In the genomic region with DNA sequence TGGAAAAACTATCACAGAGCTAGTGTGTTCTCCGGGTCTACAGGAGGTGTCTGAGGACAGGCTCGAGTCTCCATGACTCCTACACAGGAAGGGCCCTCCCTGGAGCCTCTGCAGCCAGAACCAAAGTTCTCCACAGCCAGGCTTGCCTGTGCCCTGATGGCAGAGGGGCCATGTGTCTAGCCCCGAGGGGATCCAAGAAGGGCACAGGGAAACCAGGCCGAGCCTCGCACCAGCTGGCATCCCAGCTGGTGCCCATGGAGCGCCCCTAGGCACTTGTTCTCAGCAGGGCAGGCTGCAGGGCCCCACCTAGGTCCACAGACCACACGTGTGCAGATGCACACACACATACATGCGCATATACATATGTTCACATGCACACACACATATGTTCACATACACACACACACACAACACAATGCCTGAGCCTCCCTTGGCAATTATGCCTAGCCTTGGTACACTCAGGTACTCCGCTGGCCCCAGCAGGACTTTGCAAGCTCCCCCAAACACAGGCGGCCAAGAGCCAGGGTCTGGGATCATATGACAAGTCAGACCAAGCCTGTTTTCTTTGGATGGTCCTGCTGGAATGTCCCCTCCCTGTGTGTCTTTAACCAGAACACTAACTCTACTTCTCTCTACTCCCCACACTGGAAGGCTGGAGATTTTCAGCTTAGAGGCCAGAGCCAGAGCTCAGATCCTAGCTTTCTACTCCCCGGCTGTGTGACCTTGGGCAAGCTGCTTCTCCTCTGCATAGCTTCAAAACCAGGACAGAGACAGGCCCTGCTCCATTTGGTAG, we compare ENCODE assay signal across 15 mouse cellular contexts. TPM values are rescaled to one million over a fixed set of nuclear protein-coding genes. Genes with fewer than 3 reads are reported as not detected.
A peak's percentile ranks its signal among the peaks of the same experiment; 100 is the strongest.
DNase-seq lines count a peak whose midpoint lies in the region; ATAC-seq and TF ChIP-seq lines count a peak whose summit lies in the region.
"Had no signal": no experiment of that assay in that cellular context is flagged by ENCODE, and none has a peak within 500 bp of the region (broad histone marks: within the 10 kb centered on the region; RNA-seq: fewer than 3 reads in every experiment).

No protein-coding gene starts in this region.

- H3K9me3 ChIP-seq in kidney, postnatal 0 days (replicated peaks; ENCODE audit: low read length): no peaks in the 10 kb centered on the region
- no peaks in the 10 kb centered on the region for H3K9me3 ChIP-seq in kidney, embryonic 15.5 days (replicated peaks)
- no peaks in the 10 kb centered on the region for H3K9me3 ChIP-seq in midbrain, postnatal 0 days (ENCODE audit: low read length)
- H3K9me3 ChIP-seq: heart, embryonic 10.5 days; limb, embryonic 12.5 days; neural tube, embryonic 12.5 days had no signal

- peak overlapping the region; percentile 17 for H3K27ac ChIP-seq in cerebellum, adult 2 months (ENCODE audit: insufficient read depth, low read length)
- no peak overlapping the region for H3K27ac ChIP-seq in kidney, postnatal 0 days
- H3K27ac ChIP-seq in kidney, embryonic 15.5 days: no peak overlapping the region
- no peak overlapping the region for H3K27ac ChIP-seq in midbrain, postnatal 0 days (ENCODE audit: low read depth, low read length)
- H3K27ac ChIP-seq: heart, embryonic 10.5 days; limb, embryonic 12.5 days; neural tube, embryonic 12.5 days had no signal

- peak in 1 of 2 experiments; percentile 46 for DNase-seq in cerebellum, adult 2 months
- DNase-seq in cerebellum, adult 11 months: no peak
- DNase-seq in kidney, postnatal 0 days (ENCODE audit: low spot score): peak; percentile 69
- DNase-seq in retina, postnatal 1 day: peak; percentile 61
- no peak for DNase-seq in retina, embryonic 14.5 days (ENCODE audit: low spot score)
- DNase-seq in midbrain, postnatal 0 days (ENCODE audit: low spot score): no peak
- DNase-seq in gastrocnemius, postnatal 10 days: no peak
- DNase-seq: B cell, adult 2 months; gastrocnemius, postnatal 36 days; heart, postnatal 14 days; liver, postnatal 0 days had no signal

- no peak for TF ChIP-seq CTCF in cerebellum, adult 2 months (IDR thresholded peaks at IDR 0.05; ENCODE audit: borderline replicate concordance, insufficient read depth, low read depth, low read length)
- no peak for TF ChIP-seq CTCF in kidney, postnatal 0 days (IDR thresholded peaks at IDR 0.05; ENCODE audit: low read depth)
- TF ChIP-seq CTCF in midbrain, postnatal 0 days (IDR thresholded peaks at IDR 0.05): no peak

- TF ChIP-seq POLR2A in cerebellum, adult 2 months (IDR thresholded peaks at IDR 0.05; ENCODE audit: borderline replicate concordance, insufficient read depth, low read length): no peak

- WGBS in cerebellum, adult 2 months: 43% methylated on average over 11 of the region's 11 CpGs
- WGBS in kidney, postnatal 0 days: 66% methylated on average over 11 of the region's 11 CpGs
- 68% methylated on average over 11 of the region's 11 CpGs for WGBS in kidney, embryonic 15.5 days
- 67% methylated on average over 11 of the region's 11 CpGs for WGBS in midbrain, postnatal 0 days

- peak; percentile 16; the same call in 1 of the 2 replicates for ATAC-seq in kidney, postnatal 0 days (replicated peaks; ENCODE audit: low FRiP score, low read depth)
- no peak for ATAC-seq in kidney, embryonic 15.5 days (replicated peaks; ENCODE audit: low FRiP score)
- no peak for ATAC-seq in midbrain, postnatal 0 days (ENCODE audit: low FRiP score)
- ATAC-seq: liver, postnatal 0 days had no signal

- no peak overlapping the region for H3K4me2 ChIP-seq in kidney, postnatal 0 days (ENCODE audit: low read length)
- no peak overlapping the region for H3K4me2 ChIP-seq in kidney, embryonic 15.5 days
- no peak overlapping the region for H3K4me2 ChIP-seq in midbrain, postnatal 0 days (ENCODE audit: low read depth, low read length, poor library complexity, severe bottlenecking)
- H3K4me2 ChIP-seq: limb, embryonic 12.5 days; neural tube, embryonic 12.5 days had no signal

- no peak overlapping the region for H3K9ac ChIP-seq in kidney, postnatal 0 days (ENCODE audit: low read depth, low read length)
- H3K9ac ChIP-seq in kidney, embryonic 15.5 days: no peak overlapping the region
- 0 out of 2 replicates have a peak overlapping the region, but pooled peaks have one; percentile 29 for H3K9ac ChIP-seq in midbrain, postnatal 0 days (replicated peaks; ENCODE audit: low read length, poor library complexity, severe bottlenecking)
- H3K9ac ChIP-seq: limb, embryonic 12.5 days; liver, postnatal 0 days; neural tube, embryonic 12.5 days had no signal

- no peak overlapping the region for H3K4me3 ChIP-seq in cerebellum, adult 2 months (replicated peaks; ENCODE audit: insufficient read depth, low read depth, low read length)
- no peak overlapping the region for H3K4me3 ChIP-seq in kidney, postnatal 0 days (replicated peaks; ENCODE audit: low read depth, low read length)
- no peak overlapping the region for H3K4me3 ChIP-seq in kidney, embryonic 15.5 days (replicated peaks)
- H3K4me3 ChIP-seq in midbrain, postnatal 0 days (ENCODE audit: low read depth, low read length): no peak overlapping the region
- H3K4me3 ChIP-seq: heart, embryonic 10.5 days; limb, embryonic 12.5 days; neural tube, embryonic 12.5 days had no signal

- no peaks in the 10 kb centered on the region for H3K27me3 ChIP-seq in cerebellum, adult 2 months (ENCODE audit: control insufficient read depth, insufficient read depth, low read length)
- no peaks in the 10 kb centered on the region for H3K27me3 ChIP-seq in kidney, postnatal 0 days (ENCODE audit: insufficient read depth, low read length)
- H3K27me3 ChIP-seq in kidney, embryonic 15.5 days: peaks cover 79% of the 10 kb centered on the region
- peaks cover 11% of the 10 kb centered on the region; the same call in 1 of the 2 replicates for H3K27me3 ChIP-seq in midbrain, postnatal 0 days (ENCODE audit: insufficient read depth, low read length)

- H3K36me3 ChIP-seq in kidney, postnatal 0 days (ENCODE audit: insufficient read depth, low read length): no peaks in the 10 kb centered on the region
- H3K36me3 ChIP-seq in kidney, embryonic 15.5 days: no peaks in the 10 kb centered on the region
- H3K36me3 ChIP-seq in midbrain, postnatal 0 days (ENCODE audit: insufficient read depth, low read length): peaks cover 12% of the 10 kb centered on the region; the same call in 1 of the 2 replicates
- H3K36me3 ChIP-seq: heart, embryonic 10.5 days; limb, embryonic 12.5 days; neural tube, embryonic 12.5 days had no signal

- H3K4me1 ChIP-seq in cerebellum, adult 2 months (ENCODE audit: control insufficient read depth, insufficient read depth, low read length): peaks cover 35% of the 10 kb centered on the region
- H3K4me1 ChIP-seq in kidney, postnatal 0 days (replicated peaks; ENCODE audit: insufficient read depth, low read length): no peaks in the 10 kb centered on the region
- H3K4me1 ChIP-seq in kidney, embryonic 15.5 days: peaks cover 23% of the 10 kb centered on the region
- 0 out of 2 replicates have a peak, but pooled peaks cover 4% of the 10 kb centered on the region for H3K4me1 ChIP-seq in midbrain, postnatal 0 days (ENCODE audit: insufficient read depth, low read length)

RNA-seq across cellular contexts. Expression of a gene that starts 11.9 kb away (rescaled TPM):
- polyA plus RNA-seq in cerebellum, adult 2 months (2012; rRNA removed): 44.5 and 51.9 TPM in 2 replicates
- 0.24 and 0.63 TPM in 2 replicates for polyA plus RNA-seq in kidney, postnatal 0 days (2015; fragmentation: Nextera tagmentation; extraction: Ambion mirVana)
- polyA plus RNA-seq in kidney, embryonic 15.5 days (2015; fragmentation: Nextera tagmentation; extraction: Ambion mirVana): 0.19 and 0.21 TPM in 2 replicates
- total RNA-seq in midbrain, postnatal 0 days (2014; rRNA removed): 49.9 and 51.1 TPM in 2 replicates
- polyA plus RNA-seq in midbrain, postnatal 0 days (2015; fragmentation: Nextera tagmentation; extraction: Ambion mirVana): 17.3 and 18.3 TPM in 2 replicates
- under 1 TPM in 1 of 2 experiments, not detected in 1; 0.05 TPM for total RNA-seq in gastrocnemius, postnatal 10 days (2021)
- total RNA-seq: gastrocnemius, postnatal 36 days; heart, postnatal 14 days had no signal

RNA-seq across cellular contexts. Expression of a gene that starts 46.2 kb away (rescaled TPM):
- 30.2 and 34.0 TPM in 2 replicates for polyA plus RNA-seq in cerebellum, adult 2 months (2012; rRNA removed)
- 30.2 and 35.8 TPM in 2 replicates for polyA plus RNA-seq in kidney, postnatal 0 days (2015; fragmentation: Nextera tagmentation; extraction: Ambion mirVana)
- polyA plus RNA-seq in kidney, embryonic 15.5 days (2015; fragmentation: Nextera tagmentation; extraction: Ambion mirVana): 19.9 and 24.3 TPM in 2 replicates
- total RNA-seq in midbrain, postnatal 0 days (2014; rRNA removed): 48.5 and 48.8 TPM in 2 replicates
- 38.8 and 44.4 TPM in 2 replicates for polyA plus RNA-seq in midbrain, postnatal 0 days (2015; fragmentation: Nextera tagmentation; extraction: Ambion mirVana)
- 10 to 100 TPM; 23.3 to 23.8 TPM for total RNA-seq in gastrocnemius, postnatal 10 days (2021)

RNA-seq across cellular contexts. Expression of a gene that starts 51.9 kb away (rescaled TPM):
- 26.6 and 28.6 TPM in 2 replicates for polyA plus RNA-seq in cerebellum, adult 2 months (2012; rRNA removed)
- polyA plus RNA-seq in kidney, postnatal 0 days (2015; fragmentation: Nextera tagmentation; extraction: Ambion mirVana): 27.2 and 34.6 TPM in 2 replicates
- 20.2 and 21.3 TPM in 2 replicates for polyA plus RNA-seq in kidney, embryonic 15.5 days (2015; fragmentation: Nextera tagmentation; extraction: Ambion mirVana)
- 62.7 and 79.7 TPM in 2 replicates for total RNA-seq in midbrain, postnatal 0 days (2014; rRNA removed)
- polyA plus RNA-seq in midbrain, postnatal 0 days (2015; fragmentation: Nextera tagmentation; extraction: Ambion mirVana): 39.0 and 39.7 TPM in 2 replicates
- total RNA-seq in gastrocnemius, postnatal 10 days (2021): 10 to 100 TPM; 22.7 to 23.9 TPM

RNA-seq across cellular contexts. Expression of a gene that starts 58.8 kb away (rescaled TPM):
- 41.8 and 46.8 TPM in 2 replicates for polyA plus RNA-seq in cerebellum, adult 2 months (2012; rRNA removed)
- polyA plus RNA-seq in kidney, postnatal 0 days (2015; fragmentation: Nextera tagmentation; extraction: Ambion mirVana): 54.4 and 69.0 TPM in 2 replicates
- 42.7 and 48.4 TPM in 2 replicates for polyA plus RNA-seq in kidney, embryonic 15.5 days (2015; fragmentation: Nextera tagmentation; extraction: Ambion mirVana)
- 60.0 and 71.3 TPM in 2 replicates for total RNA-seq in midbrain, postnatal 0 days (2014; rRNA removed)
- 64.3 and 72.3 TPM in 2 replicates for polyA plus RNA-seq in midbrain, postnatal 0 days (2015; fragmentation: Nextera tagmentation; extraction: Ambion mirVana)
- total RNA-seq in gastrocnemius, postnatal 10 days (2021): 10 to 100 TPM; 22.0 to 23.2 TPM

Comparison
In these comparisons a context has a peak if more than half of its experiments do, and no peak if none do; other contexts are left out.
1. DNase-seq: peak in kidney, postnatal 0 days (single experiment) and retina, postnatal 1 day (single experiment); none in cerebellum, adult 11 months (single experiment), retina, embryonic 14.5 days (single experiment), midbrain, postnatal 0 days (single experiment) and gastrocnemius, postnatal 10 days (single experiment).
2. RNA of a gene that starts 11.9 kb away (polyA plus RNA-seq): 44.5 to 51.9 TPM in cerebellum, adult 2 months and 17.3 to 18.3 TPM in midbrain, postnatal 0 days; 0.24 to 0.63 TPM in kidney, postnatal 0 days and 0.19 to 0.21 TPM in kidney, embryonic 15.5 days; every median in the first group is over 10 times any median in the second.